Comparison of ENCODE assay signal across 10 mouse cellular contexts in genomic region chr5:123110296-123110721, GRCm38 (mm10). TPM values are rescaled to one million over a fixed set of nuclear protein-coding genes. Genes with fewer than 3 reads are reported as not detected.
DNase-seq lines count a peak whose midpoint lies in the region; ATAC-seq and TF ChIP-seq lines count a peak whose summit lies in the region.
"Had no signal": no experiment of that assay in that cellular context is flagged by ENCODE, and none has a peak within 500 bp of the region (broad histone marks: within the 10 kb centered on the region; RNA-seq: fewer than 3 reads in every experiment).

No protein-coding gene starts in this region.

- 78% methylated on average over 13 of the region's 13 CpGs for WGBS in neural tube, embryonic 11.5 days
- 29% methylated on average over 13 of the region's 13 CpGs for WGBS in limb, embryonic 14.5 days

- no peak for ATAC-seq in neural tube, embryonic 11.5 days (ENCODE audit: insufficient read depth, low FRiP score, low TSS enrichment)
- 0 out of 2 replicates have a peak, but pooled peaks have one; percentile 13 for ATAC-seq in limb, embryonic 14.5 days (ENCODE audit: low FRiP score, low read depth)
- ATAC-seq: intestine, postnatal 0 days had no signal

- peaks cover 11% of the 10 kb centered on the region; the same call in 1 of the 2 replicates for H3K4me1 ChIP-seq in neural tube, embryonic 11.5 days (ENCODE audit: control insufficient read depth, insufficient read depth, low read length)
- peaks cover 14% of the 10 kb centered on the region for H3K4me1 ChIP-seq in limb, embryonic 14.5 days (ENCODE audit: control insufficient read depth, insufficient read depth, low read length)

- DNase-seq in adrenal gland, postnatal 14 days = peak; percentile 75
- no peak for DNase-seq in adrenal gland, adult 8-10 months
- no peak for DNase-seq in neural tube, embryonic 11.5 days (ENCODE audit: low spot score)
- no peak for DNase-seq in neural tube, embryonic 10.5 days (ENCODE audit: extremely low spot score, low spot score)
- peak; percentile 57 for DNase-seq in limb, embryonic 14.5 days (ENCODE audit: low spot score)
- DNase-seq in ovary, postnatal 10 days (ENCODE audit: low spot score) = no peak
- DNase-seq in c-Kit-positive CD71-positive TER-119-positive erythroid progenitor cells, embryonic 14.5 days (ENCODE audit: low spot score) = no peak
- no peak for DNase-seq in B cell, adult 2 months

- no peaks in the 10 kb centered on the region for H3K27me3 ChIP-seq in neural tube, embryonic 11.5 days (ENCODE audit: control insufficient read depth, insufficient read depth, low read length)
- H3K27me3 ChIP-seq in limb, embryonic 14.5 days (ENCODE audit: control insufficient read depth, insufficient read depth, low read length) = no peaks in the 10 kb centered on the region
- H3K27me3 ChIP-seq: embryonic facial prominence, embryonic 15.5 days had no signal

- H3K9ac ChIP-seq in neural tube, embryonic 11.5 days (ENCODE audit: low read length) = no peak overlapping the region
- no peak overlapping the region for H3K9ac ChIP-seq in limb, embryonic 14.5 days (ENCODE audit: low read depth, low read length, severe bottlenecking)
- H3K9ac ChIP-seq: embryonic facial prominence, embryonic 15.5 days had no signal

- H3K36me3 ChIP-seq in neural tube, embryonic 11.5 days (ENCODE audit: control insufficient read depth, insufficient read depth, low read length) = no peaks in the 10 kb centered on the region
- no peaks in the 10 kb centered on the region for H3K36me3 ChIP-seq in limb, embryonic 14.5 days (ENCODE audit: control insufficient read depth, insufficient read depth, low read length)
- H3K36me3 ChIP-seq: embryonic facial prominence, embryonic 15.5 days had no signal

- H3K4me2 ChIP-seq in neural tube, embryonic 11.5 days (ENCODE audit: low read depth) = no peak overlapping the region
- no peak overlapping the region for H3K4me2 ChIP-seq in limb, embryonic 14.5 days (replicated peaks; ENCODE audit: low read depth, low read length, severe bottlenecking)

- no peaks in the 10 kb centered on the region for H3K9me3 ChIP-seq in neural tube, embryonic 11.5 days (ENCODE audit: control insufficient read depth, low read length)
- no peaks in the 10 kb centered on the region for H3K9me3 ChIP-seq in limb, embryonic 14.5 days (ENCODE audit: control insufficient read depth, low read length)
- H3K9me3 ChIP-seq: embryonic facial prominence, embryonic 15.5 days had no signal

- no peak for TF ChIP-seq POLR2A in limb, embryonic 14.5 days (IDR thresholded peaks at IDR 0.05; ENCODE audit: borderline replicate concordance, extremely low read depth, insufficient read depth, insufficient read length)

- 0 out of 2 replicates have a peak overlapping the region, but pooled peaks have one; percentile 53 for H3K27ac ChIP-seq in neural tube, embryonic 11.5 days (ENCODE audit: low read depth, low read length)
- no peak overlapping the region for H3K27ac ChIP-seq in limb, embryonic 14.5 days (replicated peaks; ENCODE audit: low read depth, low read length)
- H3K27ac ChIP-seq: embryonic facial prominence, embryonic 15.5 days had no signal

- H3K4me3 ChIP-seq in neural tube, embryonic 11.5 days (ENCODE audit: low read depth, low read length) = no peak overlapping the region
- no peak overlapping the region for H3K4me3 ChIP-seq in limb, embryonic 14.5 days (replicated peaks; ENCODE audit: low read length)

RNA-seq across cellular contexts. Expression of gene Rhof, which starts 22.2 kb away (rescaled TPM):
- total RNA-seq in adrenal gland, postnatal 14 days (2021) = 0.89 and 4.2 TPM in 2 replicates
- total RNA-seq in adrenal gland, adult 8-10 months (2022) = 1 to 10 TPM; 1.3 to 4.4 (median 3.3) TPM
- polyA plus RNA-seq in neural tube, embryonic 11.5 days (2014; fragmentation: Nextera tagmentation; extraction: Ambion mirVana) = 1.6 and 2.6 TPM in 2 replicates
- 5.8 and 6.6 TPM in 2 replicates for polyA plus RNA-seq in limb, embryonic 14.5 days (2012; rRNA removed)
- 3.9 and 4.9 TPM in 2 replicates for polyA plus RNA-seq in limb, embryonic 14.5 days (2014; fragmentation: Nextera tagmentation; extraction: Ambion mirVana)

RNA-seq across cellular contexts. Expression of gene Setd1b, which starts 31.7 kb away (rescaled TPM):
- total RNA-seq in adrenal gland, postnatal 14 days (2021) = 25.5 and 29.7 TPM in 2 replicates
- 10 to 100 TPM; 24.2 to 40.1 (median 32.6) TPM for total RNA-seq in adrenal gland, adult 8-10 months (2022)
- 10.9 and 12.2 TPM in 2 replicates for polyA plus RNA-seq in neural tube, embryonic 11.5 days (2014; fragmentation: Nextera tagmentation; extraction: Ambion mirVana)
- 15.0 and 17.5 TPM in 2 replicates for polyA plus RNA-seq in limb, embryonic 14.5 days (2012; rRNA removed)
- polyA plus RNA-seq in limb, embryonic 14.5 days (2014; fragmentation: Nextera tagmentation; extraction: Ambion mirVana) = 11.7 and 13.2 TPM in 2 replicates

RNA-seq across cellular contexts. Expression of gene Tmem120b, which starts 42.1 kb away (rescaled TPM):
- 17.7 and 19.2 TPM in 2 replicates for total RNA-seq in adrenal gland, postnatal 14 days (2021)
- 10 to 100 TPM in 3 of 4 experiments, 1 to 10 TPM in 1; 9.8 to 22.3 (median 14.5) TPM for total RNA-seq in adrenal gland, adult 8-10 months (2022)
- polyA plus RNA-seq in neural tube, embryonic 11.5 days (2014; fragmentation: Nextera tagmentation; extraction: Ambion mirVana) = 9.0 and 9.9 TPM in 2 replicates
- 21.0 and 21.8 TPM in 2 replicates for polyA plus RNA-seq in limb, embryonic 14.5 days (2012; rRNA removed)
- 13.8 and 14.8 TPM in 2 replicates for polyA plus RNA-seq in limb, embryonic 14.5 days (2014; fragmentation: Nextera tagmentation; extraction: Ambion mirVana)

RNA-seq across cellular contexts. Expression of gene Psmd9, which starts 58.9 kb away (rescaled TPM):
- total RNA-seq in adrenal gland, postnatal 14 days (2021) = 25.6 and 28.6 TPM in 2 replicates
- 10 to 100 TPM; 23.3 to 33.3 (median 28.0) TPM for total RNA-seq in adrenal gland, adult 8-10 months (2022)
- 68.3 and 69.0 TPM in 2 replicates for polyA plus RNA-seq in neural tube, embryonic 11.5 days (2014; fragmentation: Nextera tagmentation; extraction: Ambion mirVana)
- 44.0 and 47.0 TPM in 2 replicates for polyA plus RNA-seq in limb, embryonic 14.5 days (2012; rRNA removed)
- 61.1 and 65.1 TPM in 2 replicates for polyA plus RNA-seq in limb, embryonic 14.5 days (2014; fragmentation: Nextera tagmentation; extraction: Ambion mirVana)

Comparison
In these comparisons a context has a peak if more than half of its experiments do, and no peak if none do; other contexts are left out.
1. DNase-seq: peak in adrenal gland, postnatal 14 days (single experiment) and limb, embryonic 14.5 days (single experiment); none in adrenal gland, adult 8-10 months (single experiment), neural tube, embryonic 11.5 days (single experiment), neural tube, embryonic 10.5 days (single experiment), ovary, postnatal 10 days (single experiment), c-Kit-positive CD71-positive TER-119-positive erythroid progenitor cells, embryonic 14.5 days (single experiment) and B cell, adult 2 months (0 of 2).